Mouse (Mus musculus): ENCODE data around the gene Ube2l3. TPM values are rescaled to one million over a fixed set of nuclear protein-coding genes. Genes with fewer than 3 reads are reported as not detected.
"Not testable (repeated sequence)": the region's sequence is repeated elsewhere in the genome, so short reads cannot be mapped to it uniquely, and the experiment has no call there.

Gene Ube2l3
- total RNA-seq, 2 experiments from 2014 or later = 143 to 150 TPM

DNA sequence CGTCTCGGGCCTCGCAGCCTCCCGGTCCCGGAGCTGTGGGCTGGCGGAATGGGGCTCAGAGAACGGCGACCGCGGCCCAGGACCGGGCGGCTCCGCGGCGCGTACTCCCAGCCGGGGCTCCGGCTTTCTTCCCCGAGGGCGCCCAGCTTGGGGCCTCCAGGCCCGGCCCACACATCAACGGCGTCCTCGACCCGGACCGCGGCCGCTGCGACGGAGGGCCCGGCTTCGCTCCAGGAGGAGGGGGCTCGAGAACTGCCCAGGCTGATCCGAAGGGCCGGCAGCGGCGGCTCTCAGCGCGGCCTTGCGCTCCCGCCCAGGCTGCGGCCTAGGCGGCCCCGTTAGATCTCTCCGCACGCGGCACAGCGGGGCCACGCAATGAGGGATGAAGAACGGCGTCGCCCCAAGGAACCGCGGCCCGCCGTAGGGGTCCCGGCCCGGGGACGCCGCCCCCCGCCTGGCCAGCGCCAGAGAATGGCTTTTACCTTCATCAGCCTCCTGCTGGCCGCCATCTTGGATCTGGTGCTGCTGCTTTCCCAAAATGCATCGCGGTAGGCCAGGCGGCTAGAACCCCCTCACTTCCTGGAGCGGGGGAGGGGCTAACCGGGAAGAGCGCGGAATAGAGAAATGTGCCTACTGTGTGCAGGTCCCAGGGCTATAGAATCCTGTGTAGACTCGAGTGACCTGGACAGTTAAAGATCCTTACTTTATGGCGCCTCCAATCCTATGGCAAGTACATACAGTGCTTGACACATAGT lies 1.3 kb downstream of the Ube2l3 start:
- no peak for TF ChIP-seq CTCF (IDR thresholded peaks at IDR 0.05)
- Histone ChIP-seq H3K4me3 (peak overlapping the region; percentile 99), H3K27ac (peak overlapping the region; percentile 95)
- peak; percentile 88 for DNase-seq
- intact Hi-C loops (cut with DNase I) = no loop called here

DNA sequence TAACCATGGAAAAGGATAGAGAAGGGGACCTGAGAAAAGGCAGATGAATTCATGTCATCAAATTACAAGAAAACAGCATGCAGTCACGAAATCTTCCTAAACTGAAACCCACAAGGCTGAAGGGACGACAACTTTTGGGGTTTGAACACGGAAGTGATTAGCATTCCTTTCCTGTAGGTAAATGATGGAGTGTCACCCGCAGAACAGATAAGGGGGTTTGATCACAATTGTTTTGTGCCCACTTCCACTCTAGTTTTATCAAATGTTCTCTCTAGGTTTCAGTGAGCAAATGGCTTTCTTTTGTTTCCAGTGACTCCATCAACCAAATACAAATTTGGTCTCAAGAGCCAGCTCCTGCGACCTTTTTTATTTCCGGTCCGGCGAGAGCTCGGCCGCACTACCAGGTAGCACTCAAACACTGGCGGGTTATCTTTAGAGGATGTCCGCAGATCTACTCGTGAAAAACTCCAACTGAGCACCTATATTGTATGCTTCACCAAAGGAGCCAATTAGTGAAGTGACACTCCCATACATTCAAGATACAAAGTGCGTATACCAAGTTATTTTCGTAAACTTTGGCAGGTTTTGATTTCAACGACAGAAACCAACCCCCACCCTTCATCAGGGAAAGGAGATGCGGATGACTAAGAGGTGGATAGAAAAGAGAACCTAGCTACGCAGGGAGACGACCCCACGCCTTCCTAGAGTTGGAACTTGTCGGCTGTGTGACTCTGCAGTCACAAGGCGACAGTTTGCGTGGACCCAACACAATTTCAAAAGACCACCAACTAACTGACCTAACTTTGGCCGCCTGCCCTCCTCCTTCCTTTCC lies 2.1 kb downstream of the Ube2l3 start:
- TF ChIP-seq CTCF (IDR thresholded peaks at IDR 0.05) = no peak
- Histone ChIP-seq H3K4me3 (peak overlapping the region; percentile 99), H3K27ac (peak overlapping the region; percentile 95)
- intact Hi-C loops (cut with DNase I) = no loop called here
- no peak for DNase-seq

GRCm38 (mm10) chr16:17193823-17194222 lies 8.6 kb downstream of the Ube2l3 start:
- H3K27ac ChIP-seq = no peak overlapping the region
- no peak for DNase-seq
- intact Hi-C loops (cut with DNase I) = no loop called here
- no peak overlapping the region for H3K4me3 ChIP-seq
- no peak for TF ChIP-seq CTCF (IDR thresholded peaks at IDR 0.05)

- no peak for TF ChIP-seq CTCF (IDR thresholded peaks at IDR 0.05)
- intact Hi-C loops (cut with DNase I) = no loop called here
- no peak for DNase-seq
- Histone ChIP-seq H3K27ac (peak overlapping the region; percentile 2; the same call in 1 of the 2 replicates), H3K4me3 (no peak overlapping the region)
Observed at GRCm38 (mm10) chr16:17185475-17185874, 17.0 kb downstream of the Ube2l3 start.

- Histone ChIP-seq H3K27ac (peak overlapping the region; percentile 85), H3K4me3 (no peak overlapping the region)
- peak; percentile 67 for DNase-seq
- intact Hi-C loops (cut with DNase I) = no loop called here
- no peak for TF ChIP-seq CTCF (IDR thresholded peaks at IDR 0.05)
Observed at GRCm38 (mm10) chr16:17183003-17183402, 19.4 kb downstream of the Ube2l3 start.

DNA sequence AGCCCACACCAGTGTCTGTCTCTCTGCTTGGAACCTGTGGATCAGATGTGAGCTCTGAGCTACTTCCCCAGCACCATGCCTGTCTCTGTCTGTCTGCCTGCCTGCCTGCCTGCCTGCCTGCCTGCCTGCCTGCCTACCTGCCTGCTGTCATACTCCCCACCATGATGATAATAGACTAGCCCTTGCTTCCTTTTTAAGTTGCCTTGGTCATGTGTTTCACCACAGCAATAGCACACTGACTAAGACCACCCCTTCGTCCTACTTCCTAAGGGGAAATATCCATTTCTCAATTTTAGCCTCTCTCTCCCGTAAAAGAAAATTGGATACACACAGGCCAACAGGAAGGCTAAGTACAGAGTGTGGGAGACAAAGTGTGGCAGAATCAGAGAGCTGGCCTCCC lies 20.3 kb downstream of the Ube2l3 start:
- intact Hi-C loops (cut with DNase I) = no loop called here
- TF ChIP-seq CTCF (IDR thresholded peaks at IDR 0.05) = no peak
- Histone ChIP-seq H3K27ac (peak overlapping the region; percentile 85), H3K4me3 (peak overlapping the region; percentile 14; the same call in 1 of the 2 replicates)
- no peak for DNase-seq

DNA sequence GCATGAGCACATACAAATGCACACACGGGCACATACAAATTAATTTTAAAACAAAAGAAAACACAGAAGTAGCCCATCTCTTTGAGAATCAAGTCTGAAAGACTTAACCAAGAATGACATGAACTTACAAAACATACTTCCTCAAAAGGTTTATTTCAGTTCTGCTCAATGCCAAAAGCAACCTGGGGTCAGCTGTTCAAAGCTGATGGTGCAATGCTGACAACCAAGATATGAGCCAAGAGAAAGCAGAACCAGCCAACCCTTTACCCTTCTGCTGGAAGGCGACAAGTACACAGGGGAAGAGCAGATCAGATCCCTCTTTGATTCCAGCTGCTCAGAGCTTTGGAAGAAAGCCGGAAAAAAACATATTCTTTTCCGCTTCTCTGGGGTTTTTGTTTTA lies 21.1 kb downstream of the Ube2l3 start:
- intact Hi-C loops (cut with DNase I) = no loop called here
- peak overlapping the region; percentile 85 for H3K27ac ChIP-seq
- peak overlapping the region; percentile 14; the same call in 1 of the 2 replicates for H3K4me3 ChIP-seq
- DNase-seq = peak; percentile 49
- no peak for TF ChIP-seq CTCF (IDR thresholded peaks at IDR 0.05)

DNA sequence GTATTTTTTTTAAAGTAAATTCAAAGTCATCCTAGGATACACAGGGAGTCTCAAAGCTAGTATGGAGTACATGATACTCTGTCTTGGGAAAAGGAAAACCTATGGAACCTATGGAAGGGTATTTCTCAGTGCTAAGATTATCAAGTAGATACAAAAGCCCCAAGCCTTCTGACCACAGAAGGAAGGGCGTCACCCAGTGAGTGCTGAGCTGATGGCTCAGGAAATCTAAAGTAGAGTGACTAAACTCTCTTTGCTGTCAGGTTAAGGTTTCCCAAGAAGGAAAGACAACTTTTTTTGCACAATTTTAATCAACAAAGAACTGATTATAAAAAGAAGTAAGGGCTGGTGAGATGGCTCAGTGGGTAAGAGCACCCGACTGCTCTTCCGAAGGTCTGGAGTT lies 22.7 kb downstream of the Ube2l3 start:
- TF ChIP-seq CTCF (IDR thresholded peaks at IDR 0.05) = no peak
- no peak for DNase-seq
- intact Hi-C loops (cut with DNase I) = no loop called here
- no peak overlapping the region for H3K4me3 ChIP-seq
- no peak overlapping the region for H3K27ac ChIP-seq

DNA sequence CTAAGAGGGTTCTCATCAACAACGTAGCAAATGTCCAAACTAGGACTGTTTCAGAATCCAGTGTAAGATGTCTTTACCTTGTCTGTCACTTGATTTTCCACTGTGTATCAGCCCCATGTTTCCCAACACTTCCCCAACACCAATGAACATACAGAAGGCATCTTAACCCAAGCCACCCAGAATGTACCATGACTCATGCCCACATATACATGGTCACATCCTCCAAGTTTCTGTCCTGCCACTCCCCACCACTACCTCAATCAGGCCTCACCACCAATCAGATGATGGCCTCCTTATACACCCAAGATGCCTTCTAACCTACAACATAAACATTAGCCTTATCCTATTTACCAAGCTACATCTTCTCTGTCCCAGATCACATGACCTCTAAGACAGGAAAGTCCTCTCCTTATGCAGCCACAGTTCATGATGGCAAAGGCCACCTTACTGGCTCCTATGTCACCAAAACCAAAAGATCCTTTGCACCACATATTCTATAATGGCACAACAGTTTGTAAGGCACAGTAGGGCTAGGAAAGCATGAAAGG lies 24.8 kb downstream of the Ube2l3 start:
- DNase-seq = no peak
- Histone ChIP-seq H3K27ac (no peak overlapping the region), H3K4me3 (no peak overlapping the region)
- no peak for TF ChIP-seq CTCF (IDR thresholded peaks at IDR 0.05)
- intact Hi-C loops (cut with DNase I) = no loop called here

GRCm38 (mm10) chr16:17175765-17176164 lies 26.7 kb downstream of the Ube2l3 start:
- TF ChIP-seq CTCF (IDR thresholded peaks at IDR 0.05) = no peak
- Histone ChIP-seq H3K4me3 (no peak overlapping the region), H3K27ac (no peak overlapping the region)
- DNase-seq = no peak
- intact Hi-C loops (cut with DNase I) = no loop called here

GRCm38 (mm10) chr16:17168049-17168448 lies 34.4 kb downstream of the Ube2l3 start:
- intact Hi-C loops (cut with DNase I) = no loop called here
- Histone ChIP-seq H3K27ac (no peak overlapping the region), H3K4me3 (no peak overlapping the region)
- no peak for DNase-seq
- TF ChIP-seq CTCF (IDR thresholded peaks at IDR 0.05) = no peak

GRCm38 (mm10) chr16:17167179-17167578 lies 35.3 kb downstream of the Ube2l3 start:
- H3K4me3 ChIP-seq = no peak overlapping the region
- intact Hi-C loops (cut with DNase I) = no loop called here
- no peak overlapping the region for H3K27ac ChIP-seq
- TF ChIP-seq CTCF (IDR thresholded peaks at IDR 0.05) = no peak
- no peak for DNase-seq

- intact Hi-C loops (cut with DNase I); H3K4me3 ChIP-seq; DNase-seq; H3K27ac ChIP-seq: not testable (repeated sequence)
Observed at GRCm38 (mm10) chr16:17165478-17165877, 37.0 kb downstream of the Ube2l3 start.
